Comparison of ENCODE assay signal across 9 mouse cellular contexts in the genomic region with DNA sequence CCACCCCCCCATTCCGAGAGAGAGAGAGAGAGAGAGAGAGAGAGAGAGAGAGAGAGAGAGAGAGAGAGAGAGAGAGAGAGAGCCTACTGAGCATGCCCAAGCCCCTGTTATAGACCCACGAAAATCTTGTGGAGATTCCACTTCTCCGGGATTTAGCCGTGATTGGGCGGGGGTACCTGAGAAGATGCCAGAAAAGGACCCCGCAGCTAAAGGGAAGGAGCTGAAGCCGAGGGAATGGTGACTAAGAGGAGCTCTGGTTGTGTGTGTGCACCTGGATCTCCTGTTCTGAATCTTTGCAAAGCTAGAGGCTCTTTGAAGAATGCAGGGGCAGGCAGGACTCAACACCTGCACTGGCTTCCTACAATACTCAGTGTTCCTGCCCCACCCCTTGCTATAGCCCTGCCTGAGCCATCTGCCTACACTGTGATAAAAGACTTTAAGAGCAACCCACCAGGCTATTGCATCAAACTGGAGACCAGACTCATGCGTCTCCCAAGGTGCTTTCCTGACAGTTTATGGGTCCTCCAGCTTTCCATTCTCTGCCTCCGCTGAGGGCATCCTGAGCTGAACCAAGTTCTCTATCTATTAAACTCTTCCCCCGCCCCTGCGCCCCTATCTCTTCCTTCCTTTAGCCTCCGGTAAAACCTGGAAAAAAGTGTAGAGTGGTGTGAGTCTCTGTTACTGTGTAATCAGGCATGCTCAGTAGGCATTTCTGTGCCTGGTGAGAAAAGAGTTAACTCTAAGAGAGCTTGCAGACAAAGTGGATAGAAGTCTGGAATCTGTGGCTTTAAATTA. TPM values are rescaled to one million over a fixed set of nuclear protein-coding genes. Genes with fewer than 3 reads are reported as not detected.
DNase-seq lines count a peak whose midpoint lies in the region; ATAC-seq lines count a peak whose summit lies in the region.
"Had no signal": no experiment of that assay in that cellular context is flagged by ENCODE, and none has a peak within 500 bp of the region (broad histone marks: within the 10 kb centered on the region; RNA-seq: fewer than 3 reads in every experiment).

No protein-coding gene starts in this region.

- 0 out of 2 replicates have a peak overlapping the region, but pooled peaks have one; percentile 20 for H3K27ac ChIP-seq in forebrain, embryonic 10.5 days
- H3K27ac ChIP-seq: kidney, postnatal 0 days had no signal

- no peak for ATAC-seq in monocyte, adult 5-6 weeks (replicated peaks; ENCODE audit: insufficient number of reproducible peaks, low FRiP score, low TSS enrichment, poor library complexity, severe bottlenecking)

- 35% methylated on average over 11 of the region's 12 CpGs for WGBS in forebrain, embryonic 10.5 days

- peaks cover 14% of the 10 kb centered on the region for H3K4me1 ChIP-seq in forebrain, embryonic 10.5 days

- H3K4me3 ChIP-seq in forebrain, embryonic 10.5 days, result peak overlapping the region; percentile 52

- peaks cover 9% of the 10 kb centered on the region for H3K27me3 ChIP-seq in forebrain, embryonic 10.5 days (ENCODE audit: poor library complexity, severe bottlenecking)

- DNase-seq in cerebellum, adult 11 months, result peak; percentile 54
- DNase-seq in cerebellum, adult 8-10 months, result no peak
- no peak for DNase-seq in forebrain, embryonic 10.5 days (ENCODE audit: extremely low spot score, low spot score)
- peak; percentile 43 to 44 for DNase-seq in left cerebral cortex, adult 8-10 months (ENCODE audit: low spot score in 2 of 2)
- peak; percentile 29 for DNase-seq in retina, embryonic 14.5 days (ENCODE audit: low spot score)
- DNase-seq in heart, postnatal 4 days, result no peak
- no peak for DNase-seq in gastrocnemius, postnatal 14 days

- intact Hi-C loops in gastrocnemius, postnatal 14 days (cut with DNase I; ENCODE audit: low total_unique reads), result no loop called here

- H3K36me3 ChIP-seq in forebrain, embryonic 10.5 days (replicated peaks), result peaks cover 1% of the 10 kb centered on the region; the same call in 1 of the 2 replicates

- peaks cover 6% of the 10 kb centered on the region for H3K9me3 ChIP-seq in forebrain, embryonic 10.5 days

RNA-seq across cellular contexts. Expression of a gene that starts 0.4 kb away (rescaled TPM):
- polyA plus RNA-seq in forebrain, embryonic 10.5 days (2016; fragmentation: Nextera tagmentation; extraction: Ambion mirVana), result 4.2 and 4.3 TPM in 2 replicates
- 100 to 1,000 TPM; 513 to 551 (median 531) TPM for total RNA-seq in left cerebral cortex, adult 8-10 months (2022)
- 1 to 10 TPM in 1 of 2 experiments, under 1 TPM in 1; 0.91 to 1.2 TPM for total RNA-seq in heart, postnatal 4 days (2021)
- 0.11 TPM in 1 of 3 replicates, not detected in the others for total RNA-seq in monocyte, adult 5-6 weeks (2017)
- 1 to 10 TPM in 1 of 2 experiments, under 1 TPM in 1; 0.40 to 1.6 TPM for total RNA-seq in gastrocnemius, postnatal 14 days (2021)

Comparison
In these comparisons a context has a peak if more than half of its experiments do, and no peak if none do; other contexts are left out.
1. DNase-seq: peak in cerebellum, adult 11 months (single experiment), left cerebral cortex, adult 8-10 months (2 of 2) and retina, embryonic 14.5 days (single experiment); none in cerebellum, adult 8-10 months (single experiment), forebrain, embryonic 10.5 days (single experiment), heart, postnatal 4 days (single experiment) and gastrocnemius, postnatal 14 days (single experiment).
2. RNA of a gene that starts 0.4 kb away (total RNA-seq): 513 to 551 TPM in left cerebral cortex, adult 8-10 months; 0.40 to 1.6 TPM in gastrocnemius, postnatal 14 days, 0.91 to 1.2 TPM in heart, postnatal 4 days and 0.11 TPM in monocyte, adult 5-6 weeks; every median in the first group is over 100 times any median in the second.